Mouse (Mus musculus) thymus, adult 2 months (tissue): ENCODE measurements around the gene Vti1a. TPM values are rescaled to one million over a fixed set of nuclear protein-coding genes. Genes with fewer than 3 reads are reported as not detected.

Source experiments
- DNase-seq: peaks from one replicate; pipeline ENCODE4 v3.0.0; 2021
- H3K27ac ChIP-seq: fragments of 200-500 bp; 2 replicates; pipeline ENCODE4 v1.5.1; 2012; ENCODE audit warnings: low read length, control low read depth; ENCODE audit not compliant: control insufficient read depth, insufficient read depth
- H3K27me3 ChIP-seq: fragments of 200-500 bp; 2 replicates; pipeline ENCODE4 v1.6.1; 2012; ENCODE audit warnings: mild to moderate bottlenecking, low read length, moderate library complexity, mixed read lengths; ENCODE audit not compliant: control insufficient read depth, insufficient read depth
- H3K36me3 ChIP-seq: fragments of 200-500 bp; 2 replicates; pipeline ENCODE4 v1.6.1; 2012; ENCODE audit warnings: mild to moderate bottlenecking, low read length, moderate library complexity; ENCODE audit not compliant: control insufficient read depth, insufficient read depth
- H3K4me1 ChIP-seq: fragments of 200-500 bp; replicated peaks from 2 replicates; pipeline ENCODE4 v1.6.1; 2012; ENCODE audit warnings: low read length; ENCODE audit not compliant: control insufficient read depth, insufficient read depth
- H3K4me3 ChIP-seq: fragments of 200-500 bp; 2 replicates; pipeline ENCODE4 v1.5.1; 2012; ENCODE audit warnings: mild to moderate bottlenecking, low read length, control low read depth, moderate library complexity; ENCODE audit not compliant: control insufficient read depth, insufficient read depth
- CTCF ChIP-seq: fragments of 200-500 bp; IDR thresholded peaks from 2 replicates; pipeline ENCODE4 v1.5.1; 2012; ENCODE audit warnings: mild to moderate bottlenecking, control low read depth, low read length, moderate library complexity, borderline replicate concordance; ENCODE audit not compliant: control insufficient read depth, poor library complexity, insufficient read depth; ENCODE audit errors: extremely low read depth
- POLR2A ChIP-seq: fragments of 200-500 bp; IDR thresholded peaks from 2 replicates; pipeline ENCODE4 v1.6.1; 2012; ENCODE audit warnings: mild to moderate bottlenecking, low read length, control low read depth, moderate library complexity; ENCODE audit not compliant: control insufficient read depth, poor library complexity, insufficient read depth; ENCODE audit errors: extremely low read depth
- WGBS: fragments of 180-500 bp; shearing (Covaris S2); methylation state at CpG from one replicate; pipeline ENCODE4 v1.1.7; 2018; 5-methylcytosine and 5-hydroxymethylcytosine counted together
- polyA plus RNA-seq: library from polyadenylated mRNA; depleted of rRNA; stranded (reverse); fragments of >200 nt; gene quantifications from 2 replicates; pipeline ENCODE4 v1.2.3, GENCODE M21; 2012

The Vti1a gene
- polyA plus RNA-seq, 1 experiment = 15.4 TPM

GRCm38 (mm10) chr19:55381343-55381742 is 65.2 kb downstream of the Vti1a start:
- Histone ChIP-seq H3K36me3 (no peaks in the 10 kb centered on the region), H3K27ac (no peak overlapping the region), H3K4me3 (no peak overlapping the region), H3K27me3 (no peaks in the 10 kb centered on the region), H3K4me1 (no peaks in the 10 kb centered on the region)
- WGBS = 98% methylated on average over 7 of the region's 7 CpGs
- DNase-seq = no peak
- TF ChIP-seq CTCF (no peak), POLR2A (no peak)

- Histone ChIP-seq H3K4me1 (no peaks in the 10 kb centered on the region), H3K4me3 (no peak overlapping the region), H3K27ac (no peak overlapping the region), H3K36me3 (no peaks in the 10 kb centered on the region), H3K27me3 (no peaks in the 10 kb centered on the region)
- TF ChIP-seq POLR2A = no peak
- no peak for TF ChIP-seq CTCF
- DNase-seq = no peak
- 80% methylated on average over 7 of the region's 7 CpGs for WGBS
Measured at GRCm38 (mm10) chr19:55382745-55383144, 66.7 kb downstream of the Vti1a start.

GRCm38 (mm10) chr19:55384634-55385033 is 68.5 kb downstream of the Vti1a start:
- 95% methylated on average over 15 of the region's 15 CpGs for WGBS
- no peak overlapping the region for H3K4me3 ChIP-seq

GRCm38 (mm10) chr19:55389019-55389418 is 72.9 kb downstream of the Vti1a start:
- no peak overlapping the region for H3K27ac ChIP-seq
- peaks cover 2% of the 10 kb centered on the region; the same call in 1 of the 2 replicates for H3K4me1 ChIP-seq
- 97% methylated on average over 10 of the region's 10 CpGs for WGBS
- DNase-seq = no peak
- no peaks in the 10 kb centered on the region for H3K36me3 ChIP-seq
- no peak overlapping the region for H3K4me3 ChIP-seq
- TF ChIP-seq POLR2A (no peak), CTCF (no peak)
- H3K27me3 ChIP-seq = no peaks in the 10 kb centered on the region

More at GRCm38 (mm10) chr19:55384634-55385033, 68.5 kb downstream of the Vti1a start:
- Histone ChIP-seq H3K27me3 (no peaks in the 10 kb centered on the region), H3K4me1 (no peaks in the 10 kb centered on the region), H3K27ac (no peak overlapping the region), H3K36me3 (no peaks in the 10 kb centered on the region)
- no peak for DNase-seq
- no peak for TF ChIP-seq CTCF
- TF ChIP-seq POLR2A = no peak

GRCm38 (mm10) chr19:55390323-55390722 is 74.2 kb downstream of the Vti1a start:
- WGBS = 83% methylated on average over 11 of the region's 11 CpGs
- Histone ChIP-seq H3K4me1 (peaks cover 2% of the 10 kb centered on the region; the same call in 1 of the 2 replicates), H3K36me3 (no peaks in the 10 kb centered on the region), H3K27ac (no peak overlapping the region), H3K27me3 (no peaks in the 10 kb centered on the region), H3K4me3 (no peak overlapping the region)
- TF ChIP-seq CTCF (no peak), POLR2A (no peak)
- no peak for DNase-seq

- H3K4me3 ChIP-seq = no peak overlapping the region
- H3K4me1 ChIP-seq = no peaks in the 10 kb centered on the region
- no peaks in the 10 kb centered on the region for H3K27me3 ChIP-seq
- TF ChIP-seq CTCF = no peak
- no peak for TF ChIP-seq POLR2A
- 87% methylated on average over 11 of the region's 11 CpGs for WGBS
- no peak overlapping the region for H3K27ac ChIP-seq
- no peaks in the 10 kb centered on the region for H3K36me3 ChIP-seq
- DNase-seq = no peak
Measured at GRCm38 (mm10) chr19:55401638-55402037, 85.5 kb downstream of the Vti1a start.

GRCm38 (mm10) chr19:55408486-55408885 is 92.4 kb downstream of the Vti1a start:
- peak; percentile 80 for DNase-seq
- no peak for TF ChIP-seq POLR2A
- no peak for TF ChIP-seq CTCF
- Histone ChIP-seq H3K36me3 (no peaks in the 10 kb centered on the region), H3K27me3 (no peaks in the 10 kb centered on the region), H3K4me3 (no peak overlapping the region), H3K27ac (no peak overlapping the region), H3K4me1 (peaks cover 7% of the 10 kb centered on the region)
- 6% methylated on average over 6 of the region's 6 CpGs for WGBS
